Mouse (Mus musculus): Measurements from ENCODE around the gene Ccl12. TPM values are rescaled to one million over a fixed set of nuclear protein-coding genes. Genes with fewer than 3 reads are reported as not detected.

Gene Ccl12
- total and polyA plus RNA-seq, 2 experiments = 0.20 TPM; not detected in 1

- Histone ChIP-seq H3K27me3 (ENCODE audit: control insufficient read depth, insufficient read depth, low read length) (no peaks in the 10 kb centered on the region), H3K36me3 (ENCODE audit: control insufficient read depth, insufficient read depth, low read length) (no peaks in the 10 kb centered on the region), H3K4me3 (ENCODE audit: insufficient read depth, low read depth, low read length) (no peak overlapping the region), H3K4me1 (ENCODE audit: control insufficient read depth, insufficient read depth, low read length) (no peaks in the 10 kb centered on the region), H3K79me2 (ENCODE audit: control insufficient read depth, insufficient read depth, low read length) (no peaks in the 10 kb centered on the region), H3K27ac (replicated peaks; ENCODE audit: insufficient read depth, low read depth, low read length) (no peak overlapping the region), H3K9ac (ENCODE audit: low read depth, low read length) (no peak overlapping the region)
- TF ChIP-seq CTCF (IDR thresholded peaks at IDR 0.05; ENCODE audit: low read depth, low read length) (no peak), POLR2A (IDR thresholded peaks at IDR 0.05; ENCODE audit: extremely low read depth, insufficient read depth, low read length) (no peak)
- WGBS = 64% methylated on average over 3 of the region's 3 CpGs
- no peak for DNase-seq (ENCODE audit: extremely low read depth, low read depth, low spot score)
These were observed 20.8 kb upstream of the Ccl12 start for GRCm38 (mm10) chr11:82080865-82081264.

- WGBS = 95% methylated on average over 3 of the region's 3 CpGs
- Histone ChIP-seq H3K4me1 (ENCODE audit: control insufficient read depth, insufficient read depth, low read length) (no peaks in the 10 kb centered on the region), H3K4me3 (ENCODE audit: insufficient read depth, low read depth, low read length) (no peak overlapping the region), H3K27me3 (ENCODE audit: control insufficient read depth, insufficient read depth, low read length) (no peaks in the 10 kb centered on the region), H3K36me3 (ENCODE audit: control insufficient read depth, insufficient read depth, low read length) (no peaks in the 10 kb centered on the region), H3K9ac (ENCODE audit: low read depth, low read length) (no peak overlapping the region), H3K27ac (replicated peaks; ENCODE audit: insufficient read depth, low read depth, low read length) (no peak overlapping the region), H3K79me2 (ENCODE audit: control insufficient read depth, insufficient read depth, low read length) (no peaks in the 10 kb centered on the region)
- DNase-seq (ENCODE audit: extremely low read depth, low read depth, low spot score) = no peak
- TF ChIP-seq POLR2A (IDR thresholded peaks at IDR 0.05; ENCODE audit: extremely low read depth, insufficient read depth, low read length) = no peak
- TF ChIP-seq CTCF (IDR thresholded peaks at IDR 0.05; ENCODE audit: low read depth, low read length) = no peak
These were observed 17.3 kb upstream of the Ccl12 start for GRCm38 (mm10) chr11:82084360-82084759.

GRCm38 (mm10) chr11:82099511-82100323 is 1.9 kb upstream of the Ccl12 start:
- no peak for TF ChIP-seq CTCF (IDR thresholded peaks at IDR 0.05; ENCODE audit: low read depth, low read length)
- no peak for TF ChIP-seq POLR2A (IDR thresholded peaks at IDR 0.05; ENCODE audit: extremely low read depth, insufficient read depth, low read length)
- H3K9ac ChIP-seq (ENCODE audit: low read depth, low read length) = no peak overlapping the region
- H3K4me3 ChIP-seq (ENCODE audit: insufficient read depth, low read depth, low read length) = no peak overlapping the region
- H3K79me2 ChIP-seq (ENCODE audit: control insufficient read depth, insufficient read depth, low read length) = no peaks in the 10 kb centered on the region
- H3K27ac ChIP-seq (replicated peaks; ENCODE audit: insufficient read depth, low read depth, low read length) = no peak overlapping the region
- H3K36me3 ChIP-seq (ENCODE audit: control insufficient read depth, insufficient read depth, low read length) = no peaks in the 10 kb centered on the region
- DNase-seq (ENCODE audit: extremely low read depth, low read depth, low spot score) = peak; percentile 48
- H3K4me1 ChIP-seq (ENCODE audit: control insufficient read depth, insufficient read depth, low read length) = peaks cover 3% of the 10 kb centered on the region; the same call in 1 of the 2 replicates
- WGBS = 79% methylated on average over 10 of the region's 10 CpGs
- no peaks in the 10 kb centered on the region for H3K27me3 ChIP-seq (ENCODE audit: control insufficient read depth, insufficient read depth, low read length)

- Histone ChIP-seq H3K9ac (ENCODE audit: low read depth, low read length) (no peak overlapping the region), H3K36me3 (ENCODE audit: control insufficient read depth, insufficient read depth, low read length) (no peaks in the 10 kb centered on the region), H3K4me1 (ENCODE audit: control insufficient read depth, insufficient read depth, low read length) (peaks cover 3% of the 10 kb centered on the region; the same call in 1 of the 2 replicates), H3K27me3 (ENCODE audit: control insufficient read depth, insufficient read depth, low read length) (no peaks in the 10 kb centered on the region), H3K4me3 (ENCODE audit: insufficient read depth, low read depth, low read length) (no peak overlapping the region), H3K27ac (replicated peaks; ENCODE audit: insufficient read depth, low read depth, low read length) (no peak overlapping the region), H3K79me2 (ENCODE audit: control insufficient read depth, insufficient read depth, low read length) (no peaks in the 10 kb centered on the region)
- no peak for DNase-seq (ENCODE audit: extremely low read depth, low read depth, low spot score)
- 79% methylated on average over 4 of the region's 4 CpGs for WGBS
- no peak for TF ChIP-seq CTCF (IDR thresholded peaks at IDR 0.05; ENCODE audit: low read depth, low read length)
- TF ChIP-seq POLR2A (IDR thresholded peaks at IDR 0.05; ENCODE audit: extremely low read depth, insufficient read depth, low read length) = no peak
These were observed 558 bp upstream of the Ccl12 start for GRCm38 (mm10) chr11:82101087-82101486.

GRCm38 (mm10) chr11:82109611-82110010 is 8.0 kb downstream of the Ccl12 start:
- Histone ChIP-seq H3K36me3 (ENCODE audit: control insufficient read depth, insufficient read depth, low read length) (no peaks in the 10 kb centered on the region), H3K27ac (replicated peaks; ENCODE audit: insufficient read depth, low read depth, low read length) (no peak overlapping the region), H3K4me3 (ENCODE audit: insufficient read depth, low read depth, low read length) (no peak overlapping the region), H3K79me2 (ENCODE audit: control insufficient read depth, insufficient read depth, low read length) (no peaks in the 10 kb centered on the region), H3K9ac (ENCODE audit: low read depth, low read length) (no peak overlapping the region), H3K27me3 (ENCODE audit: control insufficient read depth, insufficient read depth, low read length) (no peaks in the 10 kb centered on the region), H3K4me1 (ENCODE audit: control insufficient read depth, insufficient read depth, low read length) (no peaks in the 10 kb centered on the region)
- no peak for TF ChIP-seq POLR2A (IDR thresholded peaks at IDR 0.05; ENCODE audit: extremely low read depth, insufficient read depth, low read length)
- no peak for TF ChIP-seq CTCF (IDR thresholded peaks at IDR 0.05; ENCODE audit: low read depth, low read length)
- no peak for DNase-seq (ENCODE audit: extremely low read depth, low read depth, low spot score)
